Mouse (Mus musculus) brain, embryonic 14.5 days (tissue): ENCODE data around the gene Sema3g. TPM values are rescaled to one million over a fixed set of nuclear protein-coding genes. Genes with fewer than 3 reads are reported as not detected.

Experiments used
- DNase-seq: peaks from one replicate; pipeline ENCODE4 v3.0.0-alpha.2; 2011; ENCODE audit warnings: low read depth
- CTCF ChIP-seq: fragments of 200-500 bp; IDR thresholded peaks from 2 replicates; pipeline ENCODE4 v1.5.1; 2012; ENCODE audit warnings: inconsistent platforms, mild to moderate bottlenecking, moderate library complexity, borderline replicate concordance; ENCODE audit not compliant: insufficient read depth, insufficient read length; ENCODE audit errors: extremely low read depth
- POLR2A ChIP-seq: fragments of 200-500 bp; IDR thresholded peaks from 2 replicates; pipeline ENCODE4 v1.6.1; 2012; ENCODE audit warnings: mild to moderate bottlenecking, inconsistent platforms, borderline replicate concordance; ENCODE audit not compliant: poor library complexity, insufficient read depth, insufficient read length, severe bottlenecking; ENCODE audit errors: extremely low read depth
- polyA plus RNA-seq: library from polyadenylated mRNA; depleted of rRNA; stranded (reverse); fragments of >200 nt; gene quantifications from 2 replicates; pipeline ENCODE4 v1.2.3, GENCODE M21; 2012

Sema3g gene
- polyA plus RNA-seq, 1 experiment = 2.7 TPM

GRCm38 (mm10) chr14:31214684-31215083 is 3.0 kb upstream of the Sema3g start:
- DNase-seq = no peak
- TF ChIP-seq POLR2A = no peak
- TF ChIP-seq CTCF = no peak

- TF ChIP-seq CTCF (peak; percentile 91), POLR2A (no peak)
- DNase-seq = peak; percentile 75
These were observed 2.3 kb upstream of the Sema3g start for GRCm38 (mm10) chr14:31215157-31216002.

GRCm38 (mm10) chr14:31216846-31217245 is 814 bp upstream of the Sema3g start, which contains the start of gene Nisch:
Gene Nisch (minus strand): TSS chr14:31216946.
- no peak for DNase-seq
- TF ChIP-seq CTCF = no peak
- TF ChIP-seq POLR2A = no peak

GRCm38 (mm10) chr14:31226978-31227377 is 9.3 kb downstream of the Sema3g start:
- TF ChIP-seq POLR2A (no peak), CTCF (no peak)
- peak; percentile 70 for DNase-seq

- DNase-seq = no peak
- TF ChIP-seq CTCF = no peak
- TF ChIP-seq POLR2A = no peak
These were observed 10.6 kb downstream of the Sema3g start for GRCm38 (mm10) chr14:31228234-31228633.

GRCm38 (mm10) chr14:31230442-31230841 is 12.8 kb downstream of the Sema3g start:
- TF ChIP-seq CTCF = no peak
- DNase-seq = no peak

- TF ChIP-seq POLR2A (no peak), CTCF (no peak)
- no peak for DNase-seq
These were observed 14.9 kb downstream of the Sema3g start for GRCm38 (mm10) chr14:31232404-31233069.

- TF ChIP-seq POLR2A = no peak
- no peak for TF ChIP-seq CTCF
- peak; percentile 4 for DNase-seq
These were observed 15.7 kb downstream of the Sema3g start for GRCm38 (mm10) chr14:31233070-31233995.

GRCm38 (mm10) chr14:31233996-31234591 is 16.4 kb downstream of the Sema3g start:
- peak; percentile 88 for DNase-seq
- peak; percentile 87 for TF ChIP-seq CTCF
- TF ChIP-seq POLR2A = no peak

- DNase-seq = no peak
- TF ChIP-seq POLR2A = no peak
- no peak for TF ChIP-seq CTCF
These were observed 19.6 kb downstream of the Sema3g start for GRCm38 (mm10) chr14:31237101-31237882.

GRCm38 (mm10) chr14:31240528-31240927 is 22.9 kb downstream of the Sema3g start:
- no peak for DNase-seq
- TF ChIP-seq CTCF = no peak
- no peak for TF ChIP-seq POLR2A
